Mouse (Mus musculus): ENCODE measurements around the gene Lrrc31. TPM values are rescaled to one million over a fixed set of nuclear protein-coding genes. Genes with fewer than 3 reads are reported as not detected.

Lrrc31 gene
- total RNA-seq, 2 experiments from 2014 or later: not detected

DNA sequence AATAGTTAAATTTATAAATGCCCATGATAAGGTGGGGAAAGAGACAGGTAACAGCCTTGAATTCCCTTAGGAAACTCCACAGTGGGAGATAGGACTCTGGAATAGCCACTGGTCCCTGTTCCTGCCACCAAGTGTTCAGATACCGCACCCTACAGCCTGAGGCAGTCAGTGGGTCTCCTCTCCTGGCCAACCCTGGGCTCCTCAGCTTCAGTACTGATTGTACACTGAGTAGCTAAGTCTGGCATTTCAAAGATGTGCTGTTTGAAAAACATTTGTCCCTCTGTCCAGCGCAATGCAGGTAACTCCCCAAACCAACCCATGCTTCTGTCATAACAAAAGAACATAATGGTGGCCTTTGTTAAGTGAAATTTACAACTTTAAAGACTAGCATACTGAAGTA is 4.0 kb downstream of the Lrrc31 start:
- DNase-seq (ENCODE audit: low spot score in 2 of 2): no peak

GRCm38 (mm10) chr3:30690976-30691375 is 8.7 kb downstream of the Lrrc31 start:
- no peak for DNase-seq (ENCODE audit: low spot score in 2 of 2)

DNA sequence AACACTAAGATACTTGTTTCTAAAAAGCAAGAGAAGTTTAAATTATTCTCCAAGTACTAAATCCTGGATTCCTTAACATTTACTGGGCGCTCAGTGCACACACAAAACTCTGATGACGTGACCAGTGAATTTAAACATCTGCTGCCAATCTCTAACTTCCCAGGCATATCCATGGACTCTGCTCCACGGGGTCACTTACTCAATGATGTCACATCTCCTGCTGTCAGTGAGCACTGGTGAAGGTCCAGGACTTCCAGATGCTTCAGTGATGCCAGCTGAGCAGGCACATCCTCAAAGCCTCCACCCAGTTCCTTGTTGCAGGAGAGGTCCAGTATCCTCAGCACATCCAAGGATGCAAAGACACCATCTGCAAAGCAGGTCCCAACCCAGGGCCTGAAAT is 12.4 kb downstream of the Lrrc31 start:
- no peak for DNase-seq (ENCODE audit: low spot score in 2 of 2)

GRCm38 (mm10) chr3:30683190-30683589 is 16.5 kb downstream of the Lrrc31 start:
- no peak for DNase-seq (ENCODE audit: low spot score in 2 of 2)

DNA sequence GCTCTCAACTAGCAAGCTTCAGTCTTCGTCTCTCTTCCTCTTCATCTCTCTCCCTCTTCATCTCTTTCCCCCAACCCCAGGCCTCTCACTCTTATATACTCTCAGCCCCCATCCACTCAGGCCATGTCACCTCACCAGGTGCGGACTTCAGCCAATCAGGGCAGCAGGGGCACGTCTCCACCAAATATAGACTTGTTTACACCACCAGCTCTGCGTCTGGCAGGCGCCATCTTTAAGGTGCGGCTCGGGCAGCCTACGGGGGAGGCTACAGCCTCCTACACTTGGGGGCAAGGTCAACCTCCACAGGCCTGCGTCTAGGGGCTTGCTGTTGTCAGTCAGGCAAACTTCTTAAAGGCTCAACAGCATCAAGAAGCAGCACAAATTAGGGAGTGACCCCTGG is 41.2 kb downstream of the Lrrc31 start:
- DNase-seq (ENCODE audit: low spot score in 2 of 2): no peak

GRCm38 (mm10) chr3:30655937-30656336 is 43.7 kb downstream of the Lrrc31 start:
- no peak for DNase-seq (ENCODE audit: low spot score in 2 of 2)

GRCm38 (mm10) chr3:30650062-30650841 is 49.4 kb downstream of the Lrrc31 start:
- no peak for DNase-seq (ENCODE audit: low spot score in 2 of 2)

DNA sequence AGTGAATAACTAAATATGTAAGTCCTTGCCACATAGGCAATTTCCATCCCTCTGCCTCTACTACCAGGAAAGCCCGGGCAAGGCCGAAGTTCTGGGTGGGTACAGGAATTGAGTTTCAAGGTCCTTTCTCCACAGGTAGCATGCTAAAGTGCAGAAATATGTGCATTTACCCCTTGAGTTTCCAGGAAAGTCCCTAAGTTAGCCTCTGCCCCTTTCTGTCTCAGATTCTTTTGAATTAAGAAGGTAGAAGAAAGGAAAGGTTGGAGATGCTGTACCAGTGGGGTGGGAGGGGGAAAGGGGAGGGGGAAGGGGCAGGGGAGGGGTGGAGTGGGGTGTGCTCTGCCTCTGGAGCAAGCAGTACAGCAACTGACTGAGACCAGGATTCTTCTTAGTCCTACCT is 51.2 kb downstream of the Lrrc31 start:
- DNase-seq (ENCODE audit: low spot score in 2 of 2): no peak

DNA sequence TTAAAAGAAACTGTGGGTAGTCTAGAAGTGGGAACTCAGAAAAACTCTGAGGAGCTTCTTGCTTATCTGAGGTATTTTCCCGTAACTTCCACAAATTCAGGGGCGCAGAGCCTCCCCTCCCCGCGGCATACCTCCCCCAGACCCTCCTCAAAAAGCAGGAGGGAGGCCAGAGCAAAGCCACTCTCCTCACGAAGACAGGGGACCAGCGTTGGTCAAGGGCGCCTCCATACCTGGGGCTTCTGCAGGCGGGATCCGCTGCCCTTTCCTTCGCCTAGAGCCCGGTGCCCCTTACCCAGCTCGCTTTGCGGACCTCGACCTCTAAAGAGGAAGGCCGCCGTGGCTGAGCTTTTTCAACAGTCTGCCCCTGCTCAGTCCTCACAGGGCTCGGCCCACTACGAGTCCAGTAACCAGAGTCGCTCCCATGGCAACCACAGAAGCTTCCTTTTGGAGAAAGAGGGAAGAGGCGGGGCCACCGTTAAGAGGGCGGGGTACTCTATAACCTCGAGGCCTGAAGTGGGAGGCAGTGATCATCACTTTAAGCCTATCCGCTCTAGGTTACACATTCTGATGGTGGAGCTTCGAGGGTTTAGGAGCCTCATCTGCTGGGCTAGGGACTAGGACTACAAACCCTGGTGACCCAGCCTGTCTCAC is 52.1 kb downstream of the Lrrc31 start, which contains the start of gene Lrrc34:
TSS of gene Lrrc34 (minus strand) at position 430 of the 651 bp plus-strand sequence.
- DNase-seq (ENCODE audit: low spot score in 2 of 2): peak; percentile 18 to 47

DNA sequence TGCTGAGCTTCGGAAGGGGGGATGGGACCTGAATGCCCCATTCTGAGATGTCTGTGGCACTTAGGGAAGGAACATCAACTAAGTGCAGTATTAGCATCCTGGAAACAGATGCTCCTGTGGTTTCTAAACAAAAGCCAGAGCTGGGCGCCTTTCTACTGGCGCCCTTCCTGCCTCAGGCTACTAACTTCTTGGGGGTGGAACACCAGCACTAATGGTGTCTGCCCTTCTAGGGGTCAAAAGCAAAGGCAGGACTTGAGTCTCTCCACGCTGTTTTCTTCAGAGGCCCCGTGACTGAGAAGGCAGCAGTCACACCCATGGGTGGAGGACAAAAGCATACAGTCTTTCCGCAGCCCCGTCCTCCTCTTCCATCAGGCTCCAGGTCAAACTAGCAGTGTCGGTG is 52.9 kb downstream of the Lrrc31 start:
- DNase-seq (ENCODE audit: low spot score in 2 of 2): no peak

DNA sequence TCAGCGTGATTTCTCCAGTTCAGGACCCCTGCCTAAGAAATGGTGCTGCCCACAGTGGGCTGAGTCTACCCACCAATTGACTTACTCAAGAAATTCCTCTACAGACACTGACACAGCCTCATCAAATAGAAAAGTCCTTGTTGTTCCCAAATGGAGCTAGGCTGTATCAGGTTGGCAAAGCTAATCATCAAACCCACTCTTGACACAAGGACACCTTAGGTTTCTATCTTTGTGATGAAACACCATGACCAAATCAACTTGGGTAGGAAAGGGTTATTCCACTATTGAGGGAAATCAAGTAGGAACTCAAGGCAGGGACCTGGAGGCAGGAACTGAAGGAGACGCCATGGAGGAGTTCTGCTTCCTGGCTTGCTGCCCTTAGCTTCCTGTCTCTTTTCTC is 55.4 kb downstream of the Lrrc31 start, which contains the start of gene Lrriq4:
TSS of gene Lrriq4 (plus strand) at position 301 of the 400 bp plus-strand sequence.
- DNase-seq (ENCODE audit: low spot score in 2 of 2): no peak

DNA sequence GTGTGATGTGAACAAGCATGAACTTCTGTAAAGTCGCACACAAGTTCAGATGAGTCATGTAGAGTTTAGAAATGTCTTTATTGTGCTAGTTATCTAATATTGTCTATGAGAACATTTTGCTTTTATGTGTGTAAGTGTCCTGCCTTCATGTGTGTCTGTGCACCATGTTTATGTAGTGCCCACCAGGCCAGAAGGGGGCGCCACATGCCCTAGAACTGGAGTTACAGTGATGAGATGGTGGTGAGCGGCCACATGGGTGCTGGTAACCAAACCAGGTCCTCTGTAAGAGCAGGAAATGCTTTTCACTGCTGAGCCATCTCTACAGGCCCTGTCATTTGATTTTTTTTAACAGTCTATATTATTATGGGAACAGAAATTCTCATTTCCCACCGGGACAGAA is 64.0 kb downstream of the Lrrc31 start:
- no peak for DNase-seq (ENCODE audit: low spot score in 2 of 2)

DNA sequence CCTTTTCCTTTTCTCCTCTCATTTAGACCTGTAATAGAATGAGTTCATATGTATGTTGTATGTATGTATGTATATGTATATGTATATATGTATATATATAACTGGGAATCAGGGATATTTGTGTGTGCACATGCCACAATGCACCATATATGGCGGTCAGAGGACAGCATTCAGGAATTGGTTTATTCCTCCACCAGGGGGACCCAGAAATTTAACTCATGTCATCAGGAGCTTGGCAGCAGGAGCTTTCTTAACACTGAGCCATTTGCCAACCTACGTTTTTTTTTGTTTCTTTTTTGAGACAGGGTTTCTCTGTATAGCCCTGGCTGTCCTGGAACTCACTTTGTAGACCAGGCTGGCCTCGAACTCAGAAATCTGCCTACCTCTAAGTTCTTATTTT is 66.0 kb downstream of the Lrrc31 start:
- no peak for DNase-seq (ENCODE audit: low spot score in 2 of 2)

Other genes with a start within 250 kb of the Lrrc31 start
- 10 to 100 TPM; 15.6 to 18.0 TPM for gene Mecom, start 151.8 kb downstream of the Lrrc31 start, total RNA-seq (2021)
- not detected for gene Actrt3, start 99.9 kb downstream of the Lrrc31 start, total RNA-seq (2021)
- gene Mynn, start 97.8 kb downstream of the Lrrc31 start, total RNA-seq (2021): 10 to 100 TPM; 16.5 to 22.0 TPM
- gene Lrriq4, start 55.3 kb downstream of the Lrrc31 start, total RNA-seq (2021): not detected
- not detected for gene Lrrc34, start 52.0 kb downstream of the Lrrc31 start, total RNA-seq (2021)
- 1 to 10 TPM; 1.8 to 2.1 TPM for gene Samd7, start 46.5 kb upstream of the Lrrc31 start, total RNA-seq (2021)
- gene Sec62, start 93.0 kb upstream of the Lrrc31 start, total RNA-seq (2021): 10 to 100 TPM; 78.3 to 88.1 TPM
- gene Gpr160, start 156.1 kb upstream of the Lrrc31 start, total RNA-seq (2021): 1 to 10 TPM; 1.6 to 1.9 TPM

Data from gastrocnemius, postnatal 4 days (tissue).